Mouse (Mus musculus): ENCODE measurements around the gene Serinc5. TPM values are rescaled to one million over a fixed set of nuclear protein-coding genes. Genes with fewer than 3 reads are reported as not detected.

The Serinc5 gene
- polyA plus RNA-seq, 1 experiment from 2014 or later = 10.0 TPM

GRCm38 (mm10) chr13:92717851-92718665 is 107.2 kb downstream of the Serinc5 start:
- H3K36me3 ChIP-seq (replicated peaks) = no peaks in the 10 kb centered on the region
- H3K4me3 ChIP-seq (replicated peaks) = no peak overlapping the region
- H3K4me1 ChIP-seq = no peaks in the 10 kb centered on the region
- no peak for ATAC-seq (ENCODE audit: low FRiP score)
- no peak overlapping the region for H3K4me2 ChIP-seq
- H3K27me3 ChIP-seq = no peaks in the 10 kb centered on the region
- H3K27ac ChIP-seq = no peak overlapping the region
- H3K9ac ChIP-seq = no peak overlapping the region
- WGBS = 96% methylated on average over 3 of the region's 3 CpGs
- H3K9me3 ChIP-seq = no peaks in the 10 kb centered on the region

GRCm38 (mm10) chr13:92721006-92721405 is 110.1 kb downstream of the Serinc5 start:
- WGBS = 93% methylated on average over 4 of the region's 4 CpGs
- Histone ChIP-seq H3K9ac (no peak overlapping the region), H3K27ac (no peak overlapping the region), H3K27me3 (no peaks in the 10 kb centered on the region), H3K4me1 (no peaks in the 10 kb centered on the region), H3K4me2 (no peak overlapping the region), H3K4me3 (replicated peaks) (no peak overlapping the region), H3K36me3 (replicated peaks) (no peaks in the 10 kb centered on the region), H3K9me3 (no peaks in the 10 kb centered on the region)
- ATAC-seq (ENCODE audit: low FRiP score) = no peak

- WGBS = 80% methylated on average over 5 of the region's 5 CpGs
- H3K9ac ChIP-seq = no peak overlapping the region
These were observed 111.5 kb downstream of the Serinc5 start for GRCm38 (mm10) chr13:92722389-92722788.

GRCm38 (mm10) chr13:92729811-92730210 is 118.9 kb downstream of the Serinc5 start:
- Histone ChIP-seq H3K9me3 (no peaks in the 10 kb centered on the region), H3K4me3 (replicated peaks) (no peak overlapping the region), H3K9ac (no peak overlapping the region), H3K27me3 (peaks cover 4% of the 10 kb centered on the region; the same call in 1 of the 2 replicates), H3K27ac (no peak overlapping the region), H3K4me1 (peaks cover 3% of the 10 kb centered on the region; the same call in 1 of the 2 replicates), H3K36me3 (replicated peaks) (no peaks in the 10 kb centered on the region), H3K4me2 (no peak overlapping the region)
- no peak for ATAC-seq (ENCODE audit: low FRiP score)
- 73% methylated on average over 13 of the region's 13 CpGs for WGBS

More at GRCm38 (mm10) chr13:92722389-92722788, 111.5 kb downstream of the Serinc5 start:
- H3K27ac ChIP-seq = no peak overlapping the region
- no peak overlapping the region for H3K4me3 ChIP-seq (replicated peaks)
- no peak overlapping the region for H3K4me2 ChIP-seq
- H3K9me3 ChIP-seq = no peaks in the 10 kb centered on the region
- H3K4me1 ChIP-seq = no peaks in the 10 kb centered on the region
- no peaks in the 10 kb centered on the region for H3K36me3 ChIP-seq (replicated peaks)
- no peaks in the 10 kb centered on the region for H3K27me3 ChIP-seq
- ATAC-seq (ENCODE audit: low FRiP score) = no peak

GRCm38 (mm10) chr13:92731811-92732210 is 120.9 kb downstream of the Serinc5 start:
- no peak overlapping the region for H3K9ac ChIP-seq
- no peaks in the 10 kb centered on the region for H3K36me3 ChIP-seq (replicated peaks)
- WGBS = 87% methylated on average over 6 of the region's 6 CpGs
- peaks cover 14% of the 10 kb centered on the region for H3K4me1 ChIP-seq
- peaks cover 4% of the 10 kb centered on the region; the same call in 1 of the 2 replicates for H3K27me3 ChIP-seq
- no peak for ATAC-seq (ENCODE audit: low FRiP score)
- H3K27ac ChIP-seq = no peak overlapping the region
- no peak overlapping the region for H3K4me2 ChIP-seq
- H3K4me3 ChIP-seq (replicated peaks) = no peak overlapping the region
- no peaks in the 10 kb centered on the region for H3K9me3 ChIP-seq

GRCm38 (mm10) chr13:92732836-92733235 is 121.9 kb downstream of the Serinc5 start:
- WGBS = 79% methylated on average over 5 of the region's 5 CpGs
- H3K4me3 ChIP-seq (replicated peaks) = no peak overlapping the region
- no peak for ATAC-seq (ENCODE audit: low FRiP score)
- H3K27me3 ChIP-seq = peaks cover 4% of the 10 kb centered on the region; the same call in 1 of the 2 replicates
- H3K9ac ChIP-seq = no peak overlapping the region
- no peak overlapping the region for H3K4me2 ChIP-seq
- no peaks in the 10 kb centered on the region for H3K36me3 ChIP-seq (replicated peaks)
- H3K4me1 ChIP-seq = peaks cover 17% of the 10 kb centered on the region
- H3K27ac ChIP-seq = no peak overlapping the region
- H3K9me3 ChIP-seq = no peaks in the 10 kb centered on the region

GRCm38 (mm10) chr13:92733252-92733651 is 122.4 kb downstream of the Serinc5 start:
- 45% methylated on average over 9 of the region's 9 CpGs for WGBS

GRCm38 (mm10) chr13:92733741-92734140 is 122.8 kb downstream of the Serinc5 start:
- H3K27me3 ChIP-seq = peaks cover 4% of the 10 kb centered on the region; the same call in 1 of the 2 replicates
- no peaks in the 10 kb centered on the region for H3K36me3 ChIP-seq (replicated peaks)
- 86% methylated on average over 11 of the region's 11 CpGs for WGBS
- ATAC-seq (ENCODE audit: low FRiP score) = no peak
- H3K9ac ChIP-seq = no peak overlapping the region
- H3K4me2 ChIP-seq = no peak overlapping the region
- peak overlapping the region; percentile 42; the same call in 1 of the 2 replicates for H3K27ac ChIP-seq
- peaks cover 17% of the 10 kb centered on the region for H3K4me1 ChIP-seq
- H3K9me3 ChIP-seq = no peaks in the 10 kb centered on the region
- no peak overlapping the region for H3K4me3 ChIP-seq (replicated peaks)

More at GRCm38 (mm10) chr13:92733252-92733651, 122.4 kb downstream of the Serinc5 start:
- peaks cover 17% of the 10 kb centered on the region for H3K4me1 ChIP-seq
- ATAC-seq (ENCODE audit: low FRiP score) = no peak
- H3K9me3 ChIP-seq = no peaks in the 10 kb centered on the region
- H3K9ac ChIP-seq = no peak overlapping the region
- H3K4me3 ChIP-seq (replicated peaks) = no peak overlapping the region
- H3K36me3 ChIP-seq (replicated peaks) = no peaks in the 10 kb centered on the region
- H3K27ac ChIP-seq = peak overlapping the region; percentile 42; the same call in 1 of the 2 replicates
- H3K27me3 ChIP-seq = peaks cover 4% of the 10 kb centered on the region; the same call in 1 of the 2 replicates
- no peak overlapping the region for H3K4me2 ChIP-seq

- Histone ChIP-seq H3K27me3 (peaks cover 4% of the 10 kb centered on the region; the same call in 1 of the 2 replicates), H3K27ac (no peak overlapping the region), H3K36me3 (replicated peaks) (no peaks in the 10 kb centered on the region), H3K4me3 (replicated peaks) (no peak overlapping the region), H3K9me3 (no peaks in the 10 kb centered on the region), H3K9ac (no peak overlapping the region), H3K4me2 (no peak overlapping the region), H3K4me1 (peaks cover 17% of the 10 kb centered on the region)
- 55% methylated on average over 1 of the region's 1 CpGs for WGBS
- ATAC-seq (ENCODE audit: low FRiP score) = no peak
These were observed 124.8 kb downstream of the Serinc5 start for GRCm38 (mm10) chr13:92735693-92736092.

GRCm38 (mm10) chr13:92736516-92737300 is 125.8 kb downstream of the Serinc5 start:
- H3K9me3 ChIP-seq = no peaks in the 10 kb centered on the region
- no peaks in the 10 kb centered on the region for H3K36me3 ChIP-seq (replicated peaks)
- peak; percentile 71; the same call in 1 of the 2 replicates for ATAC-seq (ENCODE audit: low FRiP score)
- 56% methylated on average over 11 of the region's 11 CpGs for WGBS
- H3K9ac ChIP-seq = peak overlapping the region; percentile 21; the same call in 1 of the 2 replicates
- H3K27me3 ChIP-seq = peaks cover 4% of the 10 kb centered on the region; the same call in 1 of the 2 replicates
- H3K4me1 ChIP-seq = peaks cover 17% of the 10 kb centered on the region
- H3K27ac ChIP-seq = peak overlapping the region; percentile 63
- no peak overlapping the region for H3K4me3 ChIP-seq (replicated peaks)
- no peak overlapping the region for H3K4me2 ChIP-seq

GRCm38 (mm10) chr13:92738821-92739220 is 127.9 kb downstream of the Serinc5 start:
- Histone ChIP-seq H3K4me2 (no peak overlapping the region), H3K9me3 (no peaks in the 10 kb centered on the region), H3K36me3 (replicated peaks) (no peaks in the 10 kb centered on the region), H3K9ac (no peak overlapping the region), H3K4me1 (peaks cover 14% of the 10 kb centered on the region), H3K27ac (no peak overlapping the region), H3K4me3 (replicated peaks) (no peak overlapping the region), H3K27me3 (no peaks in the 10 kb centered on the region)
- WGBS = 78% methylated on average over 3 of the region's 3 CpGs
- no peak for ATAC-seq (ENCODE audit: low FRiP score)

GRCm38 (mm10) chr13:92739858-92740257 is 129.0 kb downstream of the Serinc5 start:
- Histone ChIP-seq H3K4me3 (replicated peaks) (no peak overlapping the region), H3K4me2 (no peak overlapping the region), H3K27ac (no peak overlapping the region), H3K9me3 (no peaks in the 10 kb centered on the region), H3K36me3 (replicated peaks) (no peaks in the 10 kb centered on the region), H3K9ac (no peak overlapping the region), H3K27me3 (no peaks in the 10 kb centered on the region), H3K4me1 (peaks cover 14% of the 10 kb centered on the region)
- WGBS = 92% methylated on average over 3 of the region's 3 CpGs
- no peak for ATAC-seq (ENCODE audit: low FRiP score)
